Mouse (Mus musculus): Measurements from ENCODE around the gene Cmip.
"Not testable (repeated sequence)": the region's sequence is repeated elsewhere in the genome, so short reads cannot be mapped to it uniquely, and the experiment has no call there.

The Cmip gene

DNA sequence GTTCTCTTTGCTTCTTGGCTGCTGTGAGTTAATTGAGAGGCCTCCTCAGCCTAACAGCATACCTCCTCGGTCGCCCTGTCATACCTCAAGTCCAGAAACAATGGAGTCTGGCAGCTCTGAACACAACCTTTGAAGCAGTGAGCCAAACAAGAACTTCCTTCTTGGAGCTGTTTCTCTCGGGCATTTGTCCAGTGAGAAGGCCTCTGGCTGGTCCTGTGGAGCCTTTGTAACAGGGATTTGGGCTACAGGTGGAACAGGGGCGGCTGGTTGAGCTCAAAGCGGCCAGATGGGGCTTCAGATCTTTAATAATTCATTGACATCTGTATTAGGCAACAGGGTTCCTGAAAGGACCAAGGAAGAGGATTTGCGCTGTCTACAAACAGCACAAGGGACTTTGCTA is 137.0 kb downstream of the Cmip start:
- no peak for DNase-seq

DNA sequence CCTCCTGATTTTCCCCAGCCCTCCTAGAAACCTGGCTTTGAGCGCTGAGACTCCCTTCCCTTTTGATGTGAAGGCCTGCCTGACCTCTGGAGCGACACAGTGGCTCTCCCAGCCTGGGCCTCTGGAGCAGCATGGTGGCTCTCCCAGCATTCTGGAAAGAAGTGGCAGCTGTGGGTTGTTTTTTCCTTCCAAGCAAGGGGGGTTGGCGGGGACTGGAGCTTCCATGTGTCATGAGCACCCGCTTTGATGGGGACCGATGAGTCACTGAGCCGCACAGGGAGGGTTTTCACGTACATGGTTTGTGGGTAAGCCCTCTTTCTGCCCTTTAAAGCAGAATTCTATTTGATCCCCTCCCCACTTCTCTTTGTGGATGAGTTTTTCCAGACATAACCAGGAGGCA is 138.2 kb downstream of the Cmip start:
- no peak for DNase-seq

DNA sequence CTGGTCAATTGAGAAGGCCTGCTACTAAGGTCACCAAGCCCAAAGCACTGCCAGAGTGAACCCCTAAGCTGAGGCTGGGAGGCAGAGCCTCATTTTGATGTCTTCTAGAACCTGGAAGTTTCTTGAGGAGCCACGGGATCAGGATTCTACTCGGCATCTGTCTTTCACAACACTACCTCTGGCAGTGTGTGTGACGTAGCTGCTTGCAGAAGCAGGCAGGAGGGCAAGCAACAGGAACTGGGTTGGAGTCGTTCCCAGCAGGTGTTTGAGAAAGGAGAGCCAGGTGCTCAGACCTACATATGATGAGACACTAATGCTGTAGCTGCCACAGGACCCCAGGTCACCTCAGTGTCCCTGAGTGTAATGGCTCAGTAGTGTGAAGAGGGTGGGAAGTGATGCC is 140.0 kb downstream of the Cmip start:
- DNase-seq: no peak

DNA sequence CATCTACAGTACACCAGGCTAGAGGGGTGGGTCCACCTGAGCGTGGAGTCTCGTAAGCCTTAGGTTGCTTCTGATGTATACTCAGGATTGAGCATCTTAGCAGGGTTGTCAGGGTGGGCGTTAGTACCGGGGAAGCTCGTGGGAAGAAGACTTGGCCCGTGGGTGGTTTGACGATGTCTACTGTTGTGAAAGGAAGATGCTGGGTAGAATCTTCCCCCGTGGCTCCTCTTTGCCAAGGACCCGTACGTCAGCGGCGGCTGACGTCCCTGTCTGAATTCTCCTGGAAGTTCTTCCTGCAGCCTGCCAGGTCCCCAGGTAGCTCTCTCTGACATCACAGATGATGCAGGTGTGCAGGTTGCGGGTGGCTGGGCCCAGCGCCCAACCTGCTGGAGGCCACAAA is 140.9 kb downstream of the Cmip start:
- DNase-seq: no peak

DNA sequence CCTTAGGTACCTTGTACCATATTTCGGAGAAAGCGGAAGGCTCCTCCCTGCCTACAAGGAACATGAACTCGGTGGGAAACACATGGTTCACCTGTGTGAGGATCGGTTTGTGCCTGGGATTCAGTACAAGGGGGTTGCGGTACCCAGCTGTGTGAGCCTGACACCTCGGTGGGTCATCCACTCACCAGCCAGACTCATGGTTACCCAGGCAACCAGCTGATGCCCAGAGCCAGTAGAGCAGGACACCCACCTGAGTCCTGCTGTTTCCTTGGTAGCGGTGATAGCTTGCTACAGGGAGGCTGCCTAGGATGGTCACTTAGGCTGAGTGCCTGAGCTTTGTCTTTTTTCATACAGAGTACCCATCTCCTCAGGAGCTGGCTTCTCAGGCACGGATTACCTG is 142.4 kb downstream of the Cmip start:
- no peak for DNase-seq

DNA sequence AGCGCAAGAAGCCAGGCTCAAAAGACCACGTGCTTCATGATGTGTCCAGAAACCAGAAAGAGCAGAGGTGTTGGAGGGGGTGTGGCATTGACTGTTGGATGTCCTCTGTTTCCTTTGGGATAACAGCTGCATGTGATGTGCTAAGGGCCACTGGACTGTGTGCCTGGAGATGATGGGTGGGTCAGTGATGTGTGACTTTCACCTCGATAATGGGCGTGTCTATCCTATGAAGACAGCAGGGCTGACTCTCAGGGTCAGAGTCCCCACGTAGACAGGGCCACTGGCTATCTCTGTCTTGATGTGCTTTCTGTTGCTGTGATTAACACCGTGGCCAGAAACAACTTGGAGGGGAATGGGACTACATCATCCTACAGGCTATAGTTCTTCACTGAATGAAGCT is 144.0 kb downstream of the Cmip start:
- DNase-seq: no peak

DNA sequence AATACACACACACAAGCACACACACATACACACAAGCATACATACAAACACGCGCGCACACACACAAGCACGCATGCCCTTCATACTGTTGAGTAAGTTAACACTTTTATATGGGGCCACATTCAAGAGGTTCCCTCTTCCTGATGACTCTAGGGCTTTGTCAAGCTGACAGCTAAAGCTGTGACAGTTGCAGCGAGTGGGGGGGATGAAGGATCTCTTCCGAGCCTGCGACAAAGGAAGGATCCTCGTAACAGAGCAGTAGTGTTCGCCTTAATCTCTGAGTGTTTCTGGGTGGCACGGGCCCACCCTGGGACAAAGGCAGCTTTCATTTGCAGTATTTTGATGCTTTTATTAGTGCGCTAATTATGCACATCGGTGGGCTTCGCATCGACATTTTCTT is 145.0 kb downstream of the Cmip start:
- DNase-seq: no peak

DNA sequence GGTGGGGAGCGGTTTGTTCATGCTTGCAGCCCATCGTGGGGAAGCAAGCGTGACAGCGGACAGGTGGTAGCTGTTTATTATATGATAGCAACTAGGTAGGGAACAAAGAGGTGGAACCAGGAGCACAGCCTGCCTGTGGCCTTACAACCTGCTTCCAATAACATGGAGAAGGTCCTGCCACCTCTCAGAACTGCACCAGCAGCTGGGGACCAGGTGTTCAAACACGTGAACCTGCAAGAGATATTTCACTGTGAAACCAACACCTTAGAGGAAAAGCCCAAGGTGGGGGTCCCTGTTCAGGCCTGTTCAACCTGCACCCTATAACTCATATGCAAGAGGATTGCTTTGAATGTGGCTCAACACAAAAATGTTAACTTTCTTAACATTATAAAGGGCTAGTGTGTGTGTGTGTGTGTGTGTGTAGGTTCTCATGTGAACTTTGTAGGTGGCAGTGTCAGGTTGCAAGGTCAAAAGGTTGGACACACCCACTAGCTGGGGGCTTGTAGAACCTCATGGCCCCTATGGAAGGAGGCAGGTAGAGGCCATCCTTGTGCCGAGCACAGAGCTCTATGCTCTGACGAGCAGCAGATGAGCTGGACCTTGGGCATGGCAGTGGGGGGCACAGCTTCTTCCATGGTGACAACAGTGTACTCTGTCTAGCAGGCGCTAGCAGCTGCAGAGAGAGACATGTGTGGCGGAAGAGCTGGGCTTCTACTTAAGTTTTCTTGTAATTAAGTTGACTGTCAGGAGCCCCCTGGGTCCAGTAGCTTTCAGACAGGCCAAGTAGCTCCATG is 146.2 kb downstream of the Cmip start:
- DNase-seq: no peak

DNA sequence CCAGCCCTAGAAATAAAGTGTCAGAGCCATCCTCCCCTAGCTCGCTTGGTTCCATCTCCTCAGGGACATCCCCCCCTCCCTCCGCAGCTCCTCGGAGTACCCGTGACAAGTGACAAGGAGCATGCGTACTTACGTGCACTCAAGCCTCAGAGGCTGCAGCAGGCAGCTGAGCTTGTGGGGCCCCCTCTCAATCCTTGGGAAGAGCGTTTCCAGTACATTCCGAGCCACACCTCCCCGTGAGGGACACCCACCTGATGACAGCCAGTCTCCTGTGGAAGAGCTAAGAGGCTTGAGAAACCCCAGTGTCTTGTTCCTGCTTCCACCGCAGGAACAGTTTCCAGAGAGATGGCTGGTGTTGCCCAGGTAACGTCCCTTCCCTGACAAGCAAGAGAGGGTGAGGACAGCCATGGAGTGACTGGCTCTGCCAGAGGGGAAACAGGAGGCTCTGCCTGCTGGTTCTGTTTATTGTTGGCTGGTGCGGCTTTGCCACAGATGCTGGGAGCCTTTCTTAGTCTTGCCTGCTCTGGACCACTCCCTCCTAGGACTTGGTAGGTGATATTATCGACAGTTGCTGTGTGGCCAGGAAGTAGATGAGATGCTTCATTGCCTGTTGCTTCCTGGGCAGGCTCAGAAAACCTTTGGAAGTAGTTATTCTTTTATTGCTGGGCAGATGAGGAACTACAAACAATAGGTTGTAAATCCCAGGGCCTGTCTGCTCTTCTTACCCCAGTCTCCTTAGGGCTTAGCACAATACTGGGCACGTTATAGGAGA is 147.0 kb downstream of the Cmip start:
- peak; percentile 40 for DNase-seq

DNA sequence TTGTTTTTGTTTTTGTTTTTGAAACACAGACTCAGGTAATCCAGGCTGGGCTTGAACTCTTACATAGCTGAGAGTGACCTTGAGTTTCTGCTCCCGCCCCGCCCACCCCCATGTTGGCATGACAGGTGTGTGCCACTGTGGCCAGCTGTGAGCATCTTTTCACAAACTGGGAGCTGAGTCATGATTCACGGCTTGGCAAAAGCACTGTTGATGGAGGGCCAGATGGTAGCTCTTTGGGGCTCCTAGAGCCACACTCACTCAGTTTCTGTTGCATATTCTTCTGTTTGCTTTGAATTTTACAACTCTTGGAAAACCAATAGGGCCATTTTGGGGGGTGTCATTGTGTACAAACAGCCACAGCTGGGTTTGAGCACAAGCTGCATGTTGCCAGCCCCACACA is 149.2 kb downstream of the Cmip start:
- no peak for DNase-seq

DNA sequence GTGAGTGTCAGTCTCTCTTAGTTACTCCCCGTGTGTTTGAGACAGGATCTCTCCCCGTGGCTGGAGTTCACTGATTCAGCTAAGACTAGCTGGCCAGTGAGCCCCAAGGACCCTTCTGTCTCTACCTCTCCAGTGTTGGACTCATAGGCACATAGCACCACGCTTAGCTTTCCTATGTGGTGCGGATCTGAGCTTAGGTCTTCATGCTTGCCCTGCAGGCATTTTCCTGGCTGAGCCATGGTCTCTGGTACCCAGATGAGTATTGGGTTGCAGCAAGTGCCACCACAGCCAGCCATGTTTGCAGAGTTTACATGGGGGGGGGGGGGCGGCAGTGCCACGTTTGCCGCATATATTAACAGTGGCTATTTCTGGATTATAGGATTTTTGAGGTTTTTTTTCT is 151.8 kb downstream of the Cmip start:
- no peak for DNase-seq

DNA sequence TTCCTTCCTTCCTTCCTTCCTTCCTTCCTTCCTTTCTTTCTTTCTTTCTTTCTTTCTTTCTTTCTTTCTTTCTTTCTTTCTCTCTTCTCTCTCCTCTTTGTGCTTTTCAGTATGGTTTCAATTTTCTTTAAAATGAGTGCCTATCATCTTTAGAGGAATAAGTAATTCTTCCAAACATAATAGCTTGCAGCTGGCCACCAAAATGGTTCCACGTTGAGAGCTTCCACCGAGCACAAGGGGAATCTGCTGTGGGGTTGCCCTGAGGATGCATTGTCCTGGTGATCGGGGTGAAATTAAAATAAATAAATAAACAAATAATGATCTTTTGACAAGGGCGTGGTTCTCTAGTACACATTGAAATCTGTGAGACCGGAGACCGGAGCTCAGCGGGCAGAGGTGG is 152.2 kb downstream of the Cmip start:
- no peak for DNase-seq

DNA sequence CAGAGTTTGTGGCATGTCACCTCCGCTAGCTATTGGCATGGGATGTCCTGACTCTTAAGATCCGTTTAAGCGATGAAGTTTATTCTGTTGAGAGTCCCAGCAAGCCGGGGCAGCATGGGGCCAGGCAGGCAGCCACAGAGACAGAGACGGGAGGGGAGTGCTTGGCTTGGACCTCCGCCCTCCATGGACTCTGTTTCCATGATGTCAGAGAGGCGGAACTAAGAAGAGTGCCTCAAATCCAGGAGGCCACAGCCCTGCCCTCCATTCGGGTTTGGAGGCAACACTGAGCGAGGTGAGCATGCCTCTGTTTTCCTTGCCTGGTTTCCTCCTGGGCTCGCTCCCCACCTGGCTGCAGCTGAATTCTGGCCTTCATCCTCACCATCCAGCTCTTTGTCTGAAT is 153.5 kb downstream of the Cmip start:
- peak; percentile 50 for DNase-seq

DNA sequence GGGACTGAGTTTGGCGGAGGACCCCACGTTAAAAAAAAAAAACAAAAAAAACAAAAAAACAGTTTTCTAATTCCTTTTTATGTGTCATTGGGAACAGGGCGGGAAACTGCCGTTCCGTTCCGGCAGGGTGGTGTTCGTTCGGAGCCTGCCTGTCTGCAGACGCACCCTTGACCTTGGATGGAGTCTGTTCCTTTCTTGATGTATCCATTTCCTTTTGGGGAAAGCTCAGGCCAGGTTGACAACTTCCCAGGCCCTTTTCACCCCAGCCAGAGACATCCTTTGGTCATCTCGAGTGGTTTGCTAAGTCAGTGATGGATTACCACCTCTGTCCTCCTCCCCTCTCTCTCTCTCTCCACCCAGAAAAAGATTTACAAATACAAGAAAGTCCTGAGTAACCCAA is 154.0 kb downstream of the Cmip start:
- DNase-seq: peak; percentile 71

DNA sequence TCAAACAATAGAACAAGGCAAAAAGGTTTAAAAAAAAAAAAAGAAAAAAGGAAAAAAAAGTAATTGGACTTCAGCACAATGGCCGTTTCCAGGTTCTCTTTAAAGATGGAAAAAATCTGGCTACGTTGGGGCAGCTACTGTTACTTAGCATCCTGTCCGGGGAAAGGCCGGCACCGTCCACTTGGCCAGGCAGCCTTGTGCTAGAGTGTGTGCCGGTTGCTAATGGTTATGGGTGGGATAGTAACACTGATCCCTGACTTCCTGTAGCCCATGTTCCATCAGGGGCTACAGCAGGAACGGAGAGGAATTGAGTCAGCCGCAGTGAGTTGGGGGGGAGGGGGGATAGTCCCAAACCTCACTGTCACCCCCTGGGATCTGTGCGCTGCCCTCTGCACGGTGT is 155.4 kb downstream of the Cmip start:
- DNase-seq: no peak

DNA sequence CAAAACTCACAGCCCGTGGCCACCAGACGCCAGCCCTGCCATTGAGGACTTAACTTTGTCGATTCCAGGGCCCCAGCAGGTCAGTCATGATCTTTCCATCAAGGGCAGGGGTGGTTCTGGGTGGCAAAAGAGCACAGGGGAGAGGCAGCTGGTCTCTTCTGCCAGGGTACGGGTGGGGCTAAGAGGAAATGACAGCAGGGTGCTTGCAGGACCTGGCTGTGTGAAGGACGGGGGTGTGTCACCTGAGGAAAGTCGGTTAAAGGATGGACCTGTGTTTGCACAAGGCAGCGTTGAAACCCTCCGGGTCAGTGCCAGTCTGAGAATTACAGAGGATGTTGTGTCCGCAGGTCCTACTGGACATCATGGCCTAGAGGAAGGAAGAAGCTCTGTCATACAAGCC is 161.0 kb downstream of the Cmip start:
- DNase-seq: no peak

DNA sequence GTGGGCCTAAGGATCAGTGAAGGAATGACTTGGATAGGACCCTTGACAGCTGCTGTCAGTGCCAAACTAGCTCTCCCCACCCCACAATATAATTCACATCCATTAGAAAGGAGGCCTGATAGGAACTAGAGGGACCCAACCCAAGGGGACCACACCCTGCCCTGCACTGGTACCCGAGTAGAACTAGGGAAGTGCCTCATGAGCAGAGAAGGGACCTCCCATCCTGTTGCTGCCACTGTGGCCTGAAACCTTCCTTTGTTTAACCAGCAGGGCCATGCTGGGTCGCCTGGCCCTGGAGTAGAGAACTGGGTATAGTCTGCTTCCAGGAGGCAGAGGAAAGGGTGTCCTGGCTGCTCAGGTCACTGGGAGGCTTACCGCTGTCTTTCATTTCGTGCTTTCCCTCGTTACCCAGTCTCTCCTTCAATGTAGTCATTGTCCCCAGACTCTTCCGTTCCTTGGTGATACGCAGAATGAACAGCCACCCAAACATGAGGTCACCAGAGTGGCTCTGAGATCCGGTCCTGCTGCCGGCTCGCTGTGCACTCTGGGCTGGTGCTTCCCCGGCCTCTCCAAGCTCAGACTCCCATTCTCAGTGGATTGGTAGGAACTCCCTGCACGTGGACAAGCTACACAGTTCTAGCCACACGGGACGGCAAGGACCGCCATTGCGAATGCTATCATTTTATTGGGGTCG is 164.1 kb downstream of the Cmip start:
- peak; percentile 46 for DNase-seq

DNA sequence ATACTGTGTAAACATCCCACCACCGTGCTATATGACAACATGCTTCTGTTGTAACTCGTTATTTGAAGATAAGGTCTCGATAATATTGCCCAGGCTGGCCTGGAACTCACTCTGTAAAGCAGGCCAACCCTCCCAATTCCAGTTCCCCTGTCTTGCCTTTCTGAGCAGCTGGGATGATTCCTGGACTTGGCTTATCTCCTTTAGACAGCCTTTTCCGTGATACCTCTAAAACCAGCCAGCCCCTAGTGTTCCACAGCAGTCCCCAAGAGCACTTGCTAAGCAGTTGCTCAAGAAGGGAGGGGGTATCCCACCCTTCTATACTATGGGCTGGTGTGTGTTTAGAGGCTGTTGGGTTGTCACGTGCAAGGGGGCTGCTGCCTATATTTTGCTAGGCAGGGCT is 165.0 kb downstream of the Cmip start:
- no peak for DNase-seq

DNA sequence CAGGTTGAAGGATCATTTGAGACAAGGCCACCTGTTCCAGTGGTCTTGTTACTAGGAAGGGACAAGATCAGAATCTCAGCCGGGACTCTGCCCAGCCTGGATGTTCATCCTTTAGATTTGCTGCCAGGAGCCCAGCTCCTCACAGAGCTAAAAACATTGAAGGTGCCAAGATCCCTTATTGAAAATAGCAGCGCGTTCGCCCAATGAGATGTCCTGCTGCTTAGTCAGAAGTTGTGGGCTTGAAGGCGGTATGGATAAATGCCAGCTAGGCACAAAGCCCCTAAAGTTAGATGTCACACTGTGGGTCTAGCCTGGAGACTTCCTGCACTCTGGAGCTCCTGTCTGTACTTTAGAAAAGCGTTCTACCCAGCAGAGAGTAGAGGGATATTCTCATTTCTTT is 165.5 kb downstream of the Cmip start:
- DNase-seq: no peak

DNA sequence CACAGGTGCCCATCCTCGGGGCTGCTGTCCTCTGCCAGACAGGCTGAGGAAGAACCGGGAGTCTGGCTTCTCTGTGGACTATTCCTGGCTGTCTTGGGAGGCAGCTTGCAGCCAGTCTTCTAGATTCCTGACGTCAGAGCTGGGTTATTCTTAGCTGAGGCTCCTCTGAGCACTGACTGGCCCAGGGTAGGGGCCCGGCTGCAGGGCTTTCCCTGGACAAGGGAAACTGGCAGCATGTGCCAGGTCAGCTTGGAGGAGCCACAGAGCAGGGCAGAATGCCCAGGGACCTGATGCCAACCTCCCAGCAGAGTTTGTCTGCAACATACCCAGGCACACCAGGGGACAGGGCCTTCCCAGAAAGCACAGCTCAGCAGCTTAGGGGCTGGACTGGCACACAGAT is 166.2 kb downstream of the Cmip start:
- peak; percentile 33 for DNase-seq

DNA sequence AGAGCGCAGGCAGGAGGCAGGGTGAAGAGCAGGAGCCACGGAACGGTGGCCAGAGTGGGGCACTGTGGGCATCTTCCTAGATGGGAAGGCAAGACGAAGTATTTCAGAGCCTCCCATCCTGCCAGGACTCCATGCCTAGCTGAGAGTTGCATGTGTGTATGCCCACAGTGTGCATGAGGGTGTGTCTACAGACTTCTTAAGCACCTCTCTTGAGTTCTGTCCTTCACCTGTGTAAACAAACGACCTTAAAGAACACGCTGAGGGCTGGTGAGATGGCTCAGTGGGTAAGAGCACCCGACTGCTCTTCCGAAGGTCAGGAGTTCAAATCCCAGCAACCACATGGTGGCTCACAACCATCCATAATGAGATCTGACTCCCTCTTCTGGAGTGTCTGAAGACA is 171.0 kb downstream of the Cmip start:
- DNase-seq: not testable (repeated sequence)

DNA sequence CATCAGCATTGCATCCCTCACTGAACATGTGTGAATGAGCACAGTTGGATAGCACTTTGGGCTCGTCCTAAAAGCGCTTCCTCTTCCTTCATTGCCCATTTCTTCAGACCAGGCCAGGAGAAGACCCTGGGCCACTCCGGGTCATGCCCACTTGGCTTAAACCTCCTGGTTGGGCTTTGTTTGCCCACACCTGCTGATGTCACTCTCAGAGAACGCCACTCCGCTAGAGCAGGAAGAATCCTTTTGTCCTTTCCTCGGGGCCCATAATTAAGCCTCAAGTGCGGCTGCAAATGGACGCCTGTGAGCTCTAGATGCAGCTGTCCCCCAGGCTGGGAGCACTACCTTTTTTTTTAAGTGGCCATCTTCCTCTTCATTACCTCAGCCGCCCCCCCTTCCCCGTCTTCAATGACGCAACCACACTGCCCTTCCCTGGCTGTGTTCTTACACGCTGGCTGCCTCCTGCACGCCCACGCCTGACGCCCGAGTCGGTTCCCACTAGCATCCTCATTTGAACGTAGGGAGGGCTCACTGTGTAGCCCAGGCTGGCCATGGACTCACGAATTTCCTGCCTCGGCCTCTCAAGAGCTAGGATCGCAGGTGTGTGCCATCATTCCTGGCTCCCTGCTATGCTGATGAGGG is 171.8 kb downstream of the Cmip start:
- no peak for DNase-seq

DNA sequence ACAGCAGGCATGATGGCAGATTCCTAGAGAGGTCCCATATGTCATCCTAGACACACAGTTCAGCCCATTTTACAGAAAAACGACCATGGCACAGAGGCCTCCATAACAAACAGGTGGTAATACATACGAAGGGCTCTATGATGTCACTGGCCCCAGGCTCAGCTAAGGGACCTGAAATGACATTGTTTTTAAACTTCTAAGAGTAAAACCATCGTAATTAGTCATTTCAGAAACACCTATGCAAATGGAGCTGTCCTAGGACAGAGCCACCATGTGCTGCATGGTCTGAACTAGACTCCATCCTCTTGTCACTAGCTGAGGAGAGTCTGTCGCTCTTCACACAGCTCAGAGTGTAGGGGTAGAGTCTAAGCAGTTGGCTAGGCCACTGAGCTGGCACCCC is 173.8 kb downstream of the Cmip start:
- no peak for DNase-seq

DNA sequence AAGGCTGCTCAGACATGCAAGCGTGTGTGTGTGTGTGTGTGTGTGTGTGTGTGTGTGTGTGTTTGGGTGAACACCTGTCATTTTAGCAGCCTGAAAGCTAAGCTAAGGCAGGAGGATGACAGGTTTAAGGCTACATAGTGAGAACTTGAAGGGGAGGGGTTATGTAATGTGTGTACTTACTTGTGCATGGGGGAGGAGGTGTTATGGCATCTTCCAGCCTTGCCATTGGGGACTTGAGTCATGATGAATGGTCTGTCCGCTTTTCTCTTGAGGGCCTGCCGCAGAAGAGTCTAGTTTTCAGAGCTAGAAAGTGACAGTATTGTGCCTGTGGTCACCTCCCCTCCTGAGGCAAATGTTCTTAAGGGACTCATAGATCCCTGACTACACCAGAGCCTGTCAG is 174.7 kb downstream of the Cmip start:
- DNase-seq: no peak
